Mouse (Mus musculus): ENCODE data around the gene Ddb2. TPM values are rescaled to one million over a fixed set of nuclear protein-coding genes. Genes with fewer than 3 reads are reported as not detected.

Gene Ddb2
- total RNA-seq, 2 experiments from 2014 or later, result 4.6 to 9.6 TPM

Other genes with a start within 250 kb of the Ddb2 start
- not detected in 2 replicates for gene Rapsn, start 201.4 kb downstream of the Ddb2 start, total RNA-seq (2015; ENCODE audit: low replicate concordance)
- 1.7 TPM in 1 of 2 replicates, not detected in the other for gene Rapsn, start 201.4 kb downstream of the Ddb2 start, total RNA-seq (2017; ENCODE audit: low replicate concordance)
- gene Psmc3, start 183.0 kb downstream of the Ddb2 start, total RNA-seq (2015; ENCODE audit: low replicate concordance), result 56.2 and 85.4 TPM in 2 replicates
- 101 and 248 TPM in 2 replicates for gene Psmc3, start 183.0 kb downstream of the Ddb2 start, total RNA-seq (2017; ENCODE audit: low replicate concordance)
- gene Slc39a13, start 166.6 kb downstream of the Ddb2 start, total RNA-seq (2015; ENCODE audit: low replicate concordance), result 3.8 and 11.2 TPM in 2 replicates
- 0.26 and 0.83 TPM in 2 replicates for gene Slc39a13, start 166.6 kb downstream of the Ddb2 start, total RNA-seq (2017; ENCODE audit: low replicate concordance)
- 37.8 and 54.1 TPM in 2 replicates for gene Spi1, start 154.6 kb downstream of the Ddb2 start, total RNA-seq (2015; ENCODE audit: low replicate concordance)
- gene Spi1, start 154.6 kb downstream of the Ddb2 start, total RNA-seq (2017; ENCODE audit: low replicate concordance), result 21.9 and 31.9 TPM in 2 replicates
- gene Mybpc3, start 118.8 kb downstream of the Ddb2 start, total RNA-seq (2015; ENCODE audit: low replicate concordance), result not detected in 2 replicates
- not detected in 2 replicates for gene Mybpc3, start 118.8 kb downstream of the Ddb2 start, total RNA-seq (2017; ENCODE audit: low replicate concordance)
- 10.9 and 16.2 TPM in 2 replicates for gene Madd, start 53.1 kb downstream of the Ddb2 start, total RNA-seq (2015; ENCODE audit: low replicate concordance)
- gene Madd, start 53.1 kb downstream of the Ddb2 start, total RNA-seq (2017; ENCODE audit: low replicate concordance), result 14.9 and 16.2 TPM in 2 replicates
- 2.5 and 4.6 TPM in 2 replicates for gene Nr1h3, start 34.1 kb downstream of the Ddb2 start, total RNA-seq (2015; ENCODE audit: low replicate concordance)
- 1.4 TPM in 1 of 2 replicates, not detected in the other for gene Nr1h3, start 34.1 kb downstream of the Ddb2 start, total RNA-seq (2017; ENCODE audit: low replicate concordance)
- gene Acp2, start 34.1 kb downstream of the Ddb2 start, total RNA-seq (2015; ENCODE audit: low replicate concordance), result 6.7 and 7.2 TPM in 2 replicates
- 1.7 and 5.5 TPM in 2 replicates for gene Acp2, start 34.1 kb downstream of the Ddb2 start, total RNA-seq (2017; ENCODE audit: low replicate concordance)
- not detected in 2 replicates for gene Pacsin3, start 19.0 kb upstream of the Ddb2 start, total RNA-seq (2015; ENCODE audit: low replicate concordance)
- not detected in 2 replicates for gene Pacsin3, start 19.0 kb upstream of the Ddb2 start, total RNA-seq (2017; ENCODE audit: low replicate concordance)
- gene Arfgap2, start 28.0 kb upstream of the Ddb2 start, total RNA-seq (2015; ENCODE audit: low replicate concordance), result 27.2 and 31.7 TPM in 2 replicates
- 19.1 and 44.0 TPM in 2 replicates for gene Arfgap2, start 28.0 kb upstream of the Ddb2 start, total RNA-seq (2017; ENCODE audit: low replicate concordance)
- 1.4 and 3.8 TPM in 2 replicates for gene 1110051M20Rik, start 207.7 kb upstream of the Ddb2 start, total RNA-seq (2015; ENCODE audit: low replicate concordance)
- 1.2 and 4.0 TPM in 2 replicates for gene 1110051M20Rik, start 207.7 kb upstream of the Ddb2 start, total RNA-seq (2017; ENCODE audit: low replicate concordance)
- 0.42 and 1.1 TPM in 2 replicates for gene Lrp4, start 220.5 kb upstream of the Ddb2 start, total RNA-seq (2015; ENCODE audit: low replicate concordance)
- 0.51 and 2.6 TPM in 2 replicates for gene Lrp4, start 220.5 kb upstream of the Ddb2 start, total RNA-seq (2017; ENCODE audit: low replicate concordance)

Data from erythroid progenitor cell, adult 5-6 weeks (primary cell).